Mouse (Mus musculus): ENCODE measurements around the gene Cdh4. TPM values are rescaled to one million over a fixed set of nuclear protein-coding genes. Genes with fewer than 3 reads are reported as not detected.

Gene Cdh4
- total RNA-seq, 2 experiments from 2014 or later = 1.1 TPM

- DNase-seq = no peak
- intact Hi-C loops (cut with DNase I) = no loop called here
Observed at GRCm38 (mm10) chr2:179769943-179770342, 327.7 kb downstream of the Cdh4 start.

DNA sequence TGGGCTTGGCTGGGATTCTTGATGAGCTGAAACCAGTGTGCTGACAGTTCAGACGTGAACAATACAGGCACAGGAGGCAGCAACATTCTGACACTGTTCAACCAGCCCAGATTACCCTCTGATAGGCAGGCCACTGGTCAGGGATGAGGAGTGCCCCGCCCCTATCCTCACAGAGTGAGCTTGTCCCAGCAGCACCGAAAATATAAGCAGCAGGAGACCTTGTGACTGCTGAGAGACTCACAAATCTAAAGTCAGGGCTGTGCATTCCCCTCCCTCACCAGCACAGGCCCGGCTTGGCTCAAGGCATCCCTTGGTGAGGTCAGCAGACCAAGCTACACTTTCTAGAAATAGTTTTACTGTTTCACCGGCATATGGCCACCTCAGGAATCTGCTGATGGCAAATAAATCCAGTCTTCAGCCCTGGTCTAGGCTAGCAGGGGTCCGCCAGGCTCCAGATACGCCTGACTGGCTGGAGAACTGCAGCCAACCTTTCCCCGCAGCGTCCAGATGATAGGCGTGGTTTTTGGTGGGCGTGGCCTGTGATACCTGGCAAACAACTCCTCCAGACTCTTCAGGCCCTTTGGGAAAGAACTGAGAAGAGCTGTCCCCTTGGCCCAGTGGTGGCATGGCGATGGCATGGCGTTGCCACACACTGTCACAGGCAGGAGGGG, 332.3 kb downstream of the Cdh4 start:
- DNase-seq = no peak
- intact Hi-C loops (cut with DNase I) = no loop called here

- intact Hi-C loops (cut with DNase I) = no loop called here
- no peak for DNase-seq
Observed at GRCm38 (mm10) chr2:179775999-179776705, 333.9 kb downstream of the Cdh4 start.

- no peak for DNase-seq
- intact Hi-C loops (cut with DNase I) = no loop called here
Observed at GRCm38 (mm10) chr2:179779266-179779665, 337.0 kb downstream of the Cdh4 start.

- intact Hi-C loops (cut with DNase I) = no loop called here
- DNase-seq = no peak
Observed at GRCm38 (mm10) chr2:179780961-179781360, 338.7 kb downstream of the Cdh4 start.

- intact Hi-C loops (cut with DNase I) = no loop called here
- no peak for DNase-seq
Observed at GRCm38 (mm10) chr2:179787256-179787655, 345.0 kb downstream of the Cdh4 start.

- no peak for DNase-seq
- intact Hi-C loops (cut with DNase I) = no loop called here
Observed at GRCm38 (mm10) chr2:179787797-179788196, 345.6 kb downstream of the Cdh4 start.

DNA sequence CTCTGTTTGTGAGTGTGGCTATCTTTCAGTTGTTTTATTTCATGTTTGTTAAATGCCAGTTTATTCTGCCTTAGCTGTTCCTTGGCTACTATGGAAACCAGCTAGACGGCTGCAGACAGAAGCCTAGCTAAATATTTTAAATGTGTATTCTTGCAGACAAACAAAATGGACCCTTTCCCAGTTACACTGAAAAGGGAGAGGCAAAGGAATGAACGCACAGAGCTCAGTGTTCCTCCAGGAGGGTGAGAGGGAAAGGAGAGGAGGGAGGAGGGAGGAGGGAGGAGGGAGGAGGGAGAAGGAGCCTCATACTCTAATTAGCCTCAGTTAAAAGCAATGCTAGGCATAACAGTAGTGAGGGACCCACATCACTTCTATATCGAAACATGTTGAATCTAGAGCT, 348.5 kb downstream of the Cdh4 start:
- intact Hi-C loops (cut with DNase I) = no loop called here
- DNase-seq = no peak

DNA sequence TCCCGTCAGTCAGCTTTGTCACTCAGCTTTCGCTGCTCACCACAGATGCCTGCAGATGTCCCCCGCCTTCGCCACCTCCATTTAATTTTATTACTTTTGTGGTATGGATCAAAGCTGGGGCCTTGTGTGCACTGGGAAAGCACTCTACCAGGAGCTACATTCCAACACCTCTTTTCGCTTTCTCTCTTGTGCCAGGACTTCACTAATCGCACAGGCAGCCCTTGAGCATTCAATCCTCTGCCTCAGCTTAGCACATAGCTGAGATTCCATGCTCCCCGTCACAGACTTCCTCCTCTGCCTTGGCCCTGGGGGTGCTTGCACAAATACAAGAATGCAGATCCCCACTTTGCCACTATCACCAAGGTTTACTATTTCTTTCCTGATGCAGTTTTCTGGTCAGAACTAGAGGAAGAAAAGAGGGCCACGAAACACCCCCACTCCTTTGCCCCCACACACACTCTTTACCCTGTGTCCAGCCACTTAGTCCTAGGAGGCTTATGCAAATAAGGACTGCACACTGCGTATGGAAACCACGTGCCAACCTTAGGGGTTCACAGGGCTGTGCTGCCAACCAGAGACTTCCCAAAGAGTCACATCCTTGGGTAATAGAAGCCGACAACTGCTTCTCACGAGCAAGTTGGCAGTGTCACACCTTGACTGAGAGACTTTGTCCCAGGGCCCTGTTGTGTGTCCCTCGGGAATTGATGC, 350.3 kb downstream of the Cdh4 start:
- no peak for DNase-seq

DNA sequence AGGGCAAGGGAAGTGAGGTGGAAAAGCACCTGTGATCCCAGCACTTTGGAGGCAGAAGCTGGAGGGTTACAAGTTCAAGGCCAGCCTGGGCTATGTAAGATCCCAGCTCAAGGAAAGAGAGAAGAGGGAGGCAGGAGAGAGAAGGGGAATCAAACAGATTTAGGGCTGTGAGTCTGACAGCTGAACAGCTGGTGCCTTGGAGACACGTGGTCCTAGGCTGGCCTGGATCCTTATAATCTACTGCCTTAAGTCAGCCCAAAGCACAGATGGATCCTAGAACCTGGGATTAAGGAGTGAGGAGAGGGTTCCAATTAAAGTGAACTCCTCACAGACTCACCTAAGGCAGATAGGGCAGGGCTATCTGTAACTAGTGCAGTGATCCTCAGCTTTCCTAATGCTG, 352.1 kb downstream of the Cdh4 start:
- intact Hi-C loops (cut with DNase I) = no loop called here
- no peak for DNase-seq

More for the DNA sequence above, 350.3 kb downstream of the Cdh4 start:
- intact Hi-C loops (cut with DNase I) = no loop called here

DNA sequence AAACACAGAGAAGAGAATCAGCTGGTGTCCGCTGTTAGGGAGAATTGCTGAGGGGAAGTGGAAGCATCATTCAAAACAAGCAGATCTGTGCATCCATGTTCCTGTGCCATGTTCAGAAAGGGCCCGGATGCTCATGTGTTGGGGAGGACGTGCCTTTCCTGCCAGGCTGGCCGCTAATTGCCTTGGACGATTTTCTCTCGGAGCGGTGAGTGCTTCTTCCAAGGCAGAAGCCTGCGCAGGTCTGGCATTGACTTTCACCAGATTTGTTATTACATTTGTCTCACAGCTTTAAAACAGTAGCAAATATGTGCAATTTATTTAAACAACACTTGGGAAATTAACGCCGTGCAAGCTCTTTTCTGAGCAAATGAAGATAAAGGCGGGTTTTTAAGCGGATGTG, 353.2 kb downstream of the Cdh4 start:
- intact Hi-C loops (cut with DNase I) = no loop called here
- DNase-seq = no peak

- intact Hi-C loops (cut with DNase I) = no loop called here
- peak; percentile 9 to 27 for DNase-seq
Observed at GRCm38 (mm10) chr2:179799906-179800532, 357.8 kb downstream of the Cdh4 start.

DNA sequence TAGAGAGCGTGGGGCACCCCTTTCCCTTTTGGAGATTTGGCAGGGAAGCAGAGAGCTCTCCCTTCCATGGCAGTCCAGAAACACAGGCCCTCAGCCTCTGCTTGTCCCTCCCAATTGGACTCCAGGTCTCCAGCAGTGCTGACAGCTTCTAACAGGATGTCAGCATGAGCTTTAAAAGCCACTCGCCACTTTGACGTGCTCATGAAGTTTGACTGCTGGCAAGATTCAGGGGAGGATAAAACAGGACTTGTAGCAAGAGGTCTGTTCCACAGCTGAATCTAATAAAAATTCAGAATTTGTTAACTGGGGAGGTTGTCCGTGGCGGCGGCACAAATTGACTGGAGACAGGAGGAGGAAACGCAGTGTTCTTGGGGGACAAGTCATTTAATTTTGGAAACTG, 358.8 kb downstream of the Cdh4 start:
- intact Hi-C loops (cut with DNase I) = no loop called here
- no peak for DNase-seq

- intact Hi-C loops (cut with DNase I) = no loop called here
- DNase-seq = no peak
Observed at GRCm38 (mm10) chr2:179802411-179802810, 360.2 kb downstream of the Cdh4 start.

GRCm38 (mm10) chr2:179811086-179811485, 368.9 kb downstream of the Cdh4 start:
- DNase-seq = no peak
- intact Hi-C loops (cut with DNase I) = no loop called here

DNA sequence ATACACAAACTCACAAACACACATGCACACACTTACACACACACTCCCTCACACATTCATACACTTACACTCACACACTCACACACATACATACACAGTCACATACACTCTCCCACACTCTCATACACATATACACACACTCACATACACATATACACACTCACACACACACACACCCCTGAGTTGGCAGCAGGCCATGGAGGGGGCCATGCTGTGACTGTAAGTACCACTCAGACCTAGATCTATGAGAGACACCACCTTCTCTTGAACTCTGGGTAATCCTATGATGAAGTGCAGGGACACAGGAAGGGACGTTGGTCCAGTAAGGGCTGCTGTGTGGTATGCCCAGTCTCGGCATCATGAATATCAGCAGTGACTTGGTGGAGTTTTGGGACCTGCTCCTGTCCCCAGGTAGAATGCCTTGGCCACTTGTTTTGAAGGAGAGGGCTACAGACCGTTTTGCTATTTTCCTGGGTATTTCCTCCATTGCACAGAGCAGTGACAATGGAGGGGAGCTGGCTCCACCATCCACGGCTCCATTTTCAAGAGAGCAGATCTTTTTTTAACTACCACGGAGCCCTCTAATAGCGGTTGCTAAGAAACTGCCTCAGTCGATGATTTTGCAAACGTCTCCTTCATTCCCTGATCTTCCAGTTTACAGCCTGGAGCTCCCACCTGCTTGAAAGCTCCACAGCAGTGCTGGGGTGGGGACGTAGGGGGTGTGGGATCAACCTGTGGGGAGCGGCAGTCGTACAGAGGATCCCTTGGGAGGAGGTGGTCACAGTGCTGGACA, 371.0 kb downstream of the Cdh4 start:
- intact Hi-C loops (cut with DNase I) = no loop called here

GRCm38 (mm10) chr2:179824776-179825326, 382.6 kb downstream of the Cdh4 start:
- intact Hi-C loops (cut with DNase I) = no loop called here
- no peak for DNase-seq

More for the DNA sequence above, 371.0 kb downstream of the Cdh4 start:
- no peak for DNase-seq

- intact Hi-C loops (cut with DNase I) = no loop called here
- no peak for DNase-seq
Observed at GRCm38 (mm10) chr2:179828968-179829367, 386.7 kb downstream of the Cdh4 start.

- DNase-seq = peak; percentile 11 to 39
- intact Hi-C loops (cut with DNase I) = loop anchor here (1.0 kb wide), 1 partner anchor 45 kb away; no protein-coding TSS in a partner anchor
Observed at GRCm38 (mm10) chr2:179829972-179830371, 387.7 kb downstream of the Cdh4 start.

DNA sequence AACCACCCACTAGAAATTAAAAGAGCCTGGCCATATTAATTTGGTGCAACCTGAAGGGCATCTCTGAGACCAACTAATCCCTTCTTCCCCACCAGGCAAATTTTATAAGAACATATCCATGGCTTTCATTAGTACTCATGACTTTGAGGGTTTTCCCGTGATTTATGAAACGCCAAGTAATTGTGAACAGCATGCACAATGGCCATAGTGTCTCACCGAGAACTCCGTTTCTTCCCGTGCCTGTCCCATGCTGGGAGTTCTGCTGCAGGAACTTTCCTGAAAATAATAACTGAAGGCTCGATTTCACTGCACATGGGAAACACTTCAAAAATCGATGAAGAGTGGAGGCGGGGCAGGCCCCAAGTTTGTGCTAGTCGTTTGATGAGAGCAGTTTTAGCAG, 392.7 kb downstream of the Cdh4 start:
- intact Hi-C loops (cut with DNase I) = no loop called here
- no peak for DNase-seq

Measured in heart, postnatal 14 days (tissue).